Mouse (Mus musculus): Measurements from ENCODE around the gene Gm5941.
"Not testable (repeated sequence)": the region's sequence is repeated elsewhere in the genome, so short reads cannot be mapped to it uniquely, and the experiment has no call there.

Gene Gm5941

GRCm38 (mm10) chrX:92489649-92490048 is at the start of gene Gm5941:
Gm5941 (plus strand) TSS chrX:92489949.
- DNase-seq (ENCODE audit: low read depth, low spot score) = not testable (repeated sequence)

- no peak for DNase-seq (ENCODE audit: low read depth, low spot score)
These were observed 29.3 kb upstream of the Gm5941 start for GRCm38 (mm10) chrX:92460496-92460895.

GRCm38 (mm10) chrX:92464773-92465172 is 25.0 kb upstream of the Gm5941 start:
- no peak for DNase-seq (ENCODE audit: low read depth, low spot score)

- no peak for DNase-seq (ENCODE audit: low read depth, low spot score)
These were observed 8.5 kb downstream of the Gm5941 start for GRCm38 (mm10) chrX:92498254-92498653.

- DNase-seq (ENCODE audit: low read depth, low spot score) = no peak
These were observed 38.1 kb downstream of the Gm5941 start for GRCm38 (mm10) chrX:92527826-92528225.
